Mouse (Mus musculus) kidney, adult 2 months (tissue): ENCODE measurements around the gene Fbxl12.

Source experiments
- CTCF ChIP-seq: fragments of 200-500 bp; conservative IDR thresholded peaks from 2 replicates; pipeline ENCODE4 v1.5.1; 2011; ENCODE audit warnings: low read depth, mild to moderate bottlenecking, control low read depth, low read length, moderate library complexity, mixed read lengths; ENCODE audit not compliant: insufficient read depth, insufficient read length
- POLR2A ChIP-seq: fragments of 200-500 bp; IDR thresholded peaks from one replicate; pipeline ENCODE4 v1.6.1; 2011; ENCODE audit warnings: low read depth, low read length, control low read depth

GRCm38 (mm10) chr9:20680378-20680958, 35.9 kb upstream of the Fbxl12 start:
- TF ChIP-seq POLR2A (no peak), CTCF (no peak)
